Mouse (Mus musculus) hindbrain, embryonic 14.5 days (tissue): Measurements from ENCODE around the gene Eps8. TPM values are rescaled to one million over a fixed set of nuclear protein-coding genes. Genes with fewer than 3 reads are reported as not detected.
A peak's percentile ranks its signal among the peaks of the same experiment; 100 is the strongest.

Source experiments
- ATAC-seq: fragments of 200-750 bp; cut with Nextera tagmentation; 2 replicates; pipeline ENCODE4 v1.8.0; 2017; ENCODE audit warnings: moderate number of reproducible peaks, mild to moderate bottlenecking, moderate TSS enrichment, moderate library complexity; ENCODE audit not compliant: low FRiP score
- DNase-seq: peaks from one replicate; pipeline ENCODE4 v3.0.0-alpha.2; 2015; ENCODE audit warnings: low spot score
- H3K27ac ChIP-seq: fragments of 300-500 bp; sonication (generic); 2 replicates; pipeline ENCODE4 v1.5.1; 2014; ENCODE audit warnings: mild to moderate bottlenecking, moderate library complexity
- H3K27me3 ChIP-seq: fragments of 300-500 bp; sonication (generic); 2 replicates; pipeline ENCODE4 v1.6.1; 2014; ENCODE audit warnings: mild to moderate bottlenecking, low read length, mixed read lengths; ENCODE audit not compliant: control insufficient read depth, insufficient read depth
- H3K36me3 ChIP-seq: fragments of 300-500 bp; sonication (generic); replicated peaks from 2 replicates; pipeline ENCODE4 v1.6.1; 2014; ENCODE audit not compliant: control insufficient read depth, insufficient read depth
- H3K4me1 ChIP-seq: fragments of 300-500 bp; sonication (generic); replicated peaks from 2 replicates; pipeline ENCODE4 v1.6.1; 2014; ENCODE audit warnings: antibody characterized with exemption, low read length, mixed read lengths; ENCODE audit not compliant: control insufficient read depth, insufficient read depth
- H3K4me2 ChIP-seq: fragments of 300-500 bp; sonication (generic); replicated peaks from 2 replicates; pipeline ENCODE4 v1.6.1; 2014; ENCODE audit warnings: mild to moderate bottlenecking, moderate library complexity
- H3K4me3 ChIP-seq: fragments of 300-500 bp; sonication (generic); replicated peaks from 2 replicates; pipeline ENCODE4 v1.5.1; 2014; ENCODE audit warnings: mild to moderate bottlenecking, low read length
- H3K9ac ChIP-seq: fragments of 300-500 bp; sonication (generic); 2 replicates; pipeline ENCODE4 v1.6.1; 2014
- H3K9me3 ChIP-seq: fragments of 300-500 bp; sonication (generic); 2 replicates; pipeline ENCODE4 v1.6.1; 2016; ENCODE audit warnings: low read length; ENCODE audit not compliant: control insufficient read depth
- WGBS: fragments of 180-500 bp; shearing (Covaris S2); extraction: QIAGEN DNeasy Blood & Tissue Kit; methylation state at CpG from one replicate; pipeline ENCODE4 v1.1.7; 2014; 5-methylcytosine and 5-hydroxymethylcytosine counted together
- polyA plus RNA-seq: library from polyadenylated mRNA; unstranded; fragments of >200 nt; fragmentation: Nextera tagmentation; extraction: Ambion mirVana; gene quantifications from 2 replicates; pipeline ENCODE4 v1.2.1, GENCODE M21; 2014

Gene Eps8
- polyA plus RNA-seq, 1 experiment from 2014 or later, result 20.2 TPM

DNA sequence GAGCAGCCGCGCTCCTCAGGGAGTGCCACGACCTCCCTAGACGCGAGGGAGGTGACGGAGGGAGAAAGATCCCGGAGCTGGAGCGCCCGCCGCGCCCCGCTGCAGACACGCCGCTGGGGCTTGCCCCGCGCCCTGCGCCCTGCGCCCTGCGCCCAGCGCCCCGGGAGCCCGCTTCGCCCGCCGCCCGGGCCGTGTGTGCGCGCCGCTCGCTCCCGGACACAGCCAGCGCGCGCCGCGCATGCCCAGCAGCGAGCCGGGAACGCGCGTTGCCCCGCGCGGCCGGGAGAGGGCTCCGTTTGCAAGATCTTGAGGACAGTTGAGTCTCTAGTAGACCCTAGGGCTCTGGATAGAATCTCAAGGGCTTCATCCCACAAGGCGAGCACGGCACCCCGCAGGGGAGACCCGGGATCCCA is 5.6 kb downstream of the Eps8 start:
- Histone ChIP-seq H3K27me3 (peaks cover 13% of the 10 kb centered on the region), H3K36me3 (no peaks in the 10 kb centered on the region), H3K4me3 (peak overlapping the region; percentile 87), H3K4me2 (peak overlapping the region; percentile 88), H3K27ac (no peak overlapping the region), H3K4me1 (0 out of 2 replicates have a peak, but pooled peaks cover 8% of the 10 kb centered on the region), H3K9ac (peak overlapping the region; percentile 75), H3K9me3 (0 out of 2 replicates have a peak, but pooled peaks cover 3% of the 10 kb centered on the region)
- DNase-seq (peak; percentile 83), ATAC-seq (peak; percentile 91)
- 1% methylated on average over 44 of the region's 51 CpGs for WGBS

DNA sequence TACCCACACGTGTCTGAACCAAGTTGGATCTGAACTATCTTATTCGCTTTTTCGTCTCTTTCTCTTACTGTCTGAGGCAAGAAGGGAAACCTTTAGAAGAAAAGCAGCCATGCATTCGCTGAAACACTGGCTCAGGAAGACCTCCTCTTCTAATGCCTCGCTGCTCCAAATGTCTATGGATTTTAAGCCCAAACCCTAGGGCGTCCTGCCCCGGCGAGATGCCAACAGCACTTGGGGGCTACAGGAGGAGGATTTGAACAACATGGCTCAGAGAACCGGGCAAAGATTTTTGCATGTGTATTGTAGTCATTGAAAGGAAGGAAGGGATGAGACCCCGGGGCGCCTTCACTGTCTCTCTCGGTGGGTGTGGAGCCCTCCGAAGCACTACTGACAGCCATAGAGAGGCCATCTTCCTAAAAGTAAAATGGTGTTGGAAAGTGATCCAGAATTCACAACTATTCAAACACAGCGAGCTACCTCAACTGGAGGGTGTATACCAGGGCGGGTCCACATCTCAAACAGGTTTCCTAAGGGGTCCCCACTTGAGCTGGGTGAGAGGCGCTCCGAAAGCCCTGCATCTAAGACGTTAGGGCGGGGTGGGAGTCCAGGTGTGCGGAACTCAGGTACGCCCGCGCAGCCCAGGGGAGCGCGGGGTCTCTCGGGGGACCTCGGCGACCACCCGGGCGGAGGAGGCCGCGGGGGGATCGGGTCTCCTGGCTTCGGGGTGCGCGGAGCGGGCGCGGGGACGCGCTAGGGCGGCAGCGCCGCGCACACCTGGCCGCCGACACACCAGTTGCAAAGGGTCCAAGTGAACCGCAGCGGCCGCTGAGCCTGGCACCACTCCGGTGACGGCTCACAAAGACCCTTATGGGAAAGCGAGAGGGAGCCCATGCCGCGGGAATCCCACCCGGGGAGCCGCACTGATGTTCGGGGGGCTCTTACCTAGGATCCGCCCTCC is 6.3 kb downstream of the Eps8 start:
- WGBS, result under 1% methylated on average over 58 of the region's 59 CpGs
- H3K4me3 ChIP-seq, result peak overlapping the region; percentile 87
- no peaks in the 10 kb centered on the region for H3K36me3 ChIP-seq
- H3K4me2 ChIP-seq, result peak overlapping the region; percentile 88
- H3K9me3 ChIP-seq, result 0 out of 2 replicates have a peak, but pooled peaks cover 3% of the 10 kb centered on the region
- peak overlapping the region; percentile 75 for H3K9ac ChIP-seq
- DNase-seq, result no peak
- ATAC-seq, result peak; percentile 44
- 0 out of 2 replicates have a peak, but pooled peaks cover 8% of the 10 kb centered on the region for H3K4me1 ChIP-seq
- peaks cover 13% of the 10 kb centered on the region for H3K27me3 ChIP-seq
- H3K27ac ChIP-seq, result no peak overlapping the region

DNA sequence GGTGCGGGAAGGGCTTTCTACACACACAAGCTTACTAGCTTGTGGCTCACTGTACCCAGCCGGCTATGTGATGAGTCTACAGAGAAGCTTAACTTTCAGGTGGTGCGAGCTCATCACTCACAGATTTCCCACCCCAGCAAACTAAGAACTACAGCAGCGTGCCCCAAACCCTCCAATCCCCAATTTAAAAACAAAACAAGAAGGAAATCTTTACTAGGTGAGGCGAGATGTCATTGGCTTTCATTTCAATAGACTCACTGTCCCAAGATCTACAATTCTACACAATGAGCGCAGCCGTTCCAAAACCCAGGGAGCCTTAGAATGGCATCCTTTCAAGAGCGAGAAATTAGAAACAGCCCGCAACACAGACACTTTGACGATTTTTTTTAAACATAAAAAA is 7.0 kb downstream of the Eps8 start:
- DNase-seq, result no peak
- H3K4me2 ChIP-seq, result peak overlapping the region; percentile 88
- no peak for ATAC-seq
- no peak overlapping the region for H3K27ac ChIP-seq
- H3K4me3 ChIP-seq, result peak overlapping the region; percentile 87
- H3K36me3 ChIP-seq, result no peaks in the 10 kb centered on the region
- 13% methylated on average over 10 of the region's 10 CpGs for WGBS
- peaks cover 13% of the 10 kb centered on the region for H3K27me3 ChIP-seq
- 0 out of 2 replicates have a peak overlapping the region, but pooled peaks have one; percentile 75 for H3K9ac ChIP-seq
- H3K4me1 ChIP-seq, result 0 out of 2 replicates have a peak, but pooled peaks cover 8% of the 10 kb centered on the region
- H3K9me3 ChIP-seq, result 0 out of 2 replicates have a peak, but pooled peaks cover 3% of the 10 kb centered on the region

DNA sequence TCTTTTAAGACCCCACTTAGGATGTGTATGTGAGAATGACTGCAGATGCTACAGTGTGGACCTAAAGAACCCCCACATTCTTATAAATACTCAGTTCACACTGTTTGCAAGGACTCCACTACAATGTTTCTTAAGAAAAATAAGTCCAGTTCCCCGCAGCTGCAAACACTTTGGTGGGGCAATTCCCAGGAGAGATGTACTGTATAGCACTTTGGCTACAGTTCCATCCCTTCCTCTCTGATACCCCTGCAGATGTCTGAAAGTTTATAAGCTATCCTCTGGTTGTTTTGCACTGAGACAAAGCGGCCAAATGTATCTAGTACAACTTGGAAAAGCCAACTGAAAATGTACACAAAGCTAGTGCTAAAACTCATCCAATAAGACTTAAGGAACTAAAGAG is 8.0 kb downstream of the Eps8 start:
- H3K4me3 ChIP-seq, result no peak overlapping the region
- no peak overlapping the region for H3K4me2 ChIP-seq
- 85% methylated on average over 2 of the region's 2 CpGs for WGBS
- 0 out of 2 replicates have a peak, but pooled peaks cover 8% of the 10 kb centered on the region for H3K4me1 ChIP-seq
- no peak overlapping the region for H3K27ac ChIP-seq
- H3K9me3 ChIP-seq, result 0 out of 2 replicates have a peak, but pooled peaks cover 3% of the 10 kb centered on the region
- H3K27me3 ChIP-seq, result peaks cover 13% of the 10 kb centered on the region
- H3K9ac ChIP-seq, result no peak overlapping the region
- no peaks in the 10 kb centered on the region for H3K36me3 ChIP-seq
- DNase-seq (no peak), ATAC-seq (no peak)

DNA sequence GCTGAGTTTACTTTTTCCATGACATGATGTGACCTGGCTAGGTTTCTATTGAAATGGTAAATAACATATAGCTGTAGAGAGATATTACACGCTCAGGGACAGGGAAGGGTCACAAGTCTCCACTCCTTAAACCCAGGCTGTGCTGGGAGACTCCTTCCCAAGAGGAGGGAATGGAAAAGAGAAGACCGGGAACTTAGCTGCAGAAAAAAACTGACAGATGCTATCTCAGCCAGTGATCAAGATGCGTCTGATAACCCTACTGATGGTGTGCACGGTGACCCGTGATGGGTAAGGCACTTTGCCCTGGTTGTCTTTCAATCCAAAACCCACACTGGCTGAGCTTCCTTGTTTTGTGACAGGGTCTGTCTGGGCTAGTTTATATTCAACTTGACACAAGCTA is 9.8 kb downstream of the Eps8 start:
- ATAC-seq, result no peak
- no peaks in the 10 kb centered on the region for H3K36me3 ChIP-seq
- H3K9me3 ChIP-seq, result no peaks in the 10 kb centered on the region
- no peak overlapping the region for H3K27ac ChIP-seq
- H3K4me3 ChIP-seq, result no peak overlapping the region
- WGBS, result 76% methylated on average over 5 of the region's 5 CpGs
- no peak overlapping the region for H3K9ac ChIP-seq
- 0 out of 2 replicates have a peak, but pooled peaks cover 8% of the 10 kb centered on the region for H3K4me1 ChIP-seq
- H3K4me2 ChIP-seq, result no peak overlapping the region
- no peak for DNase-seq
- H3K27me3 ChIP-seq, result peaks cover 13% of the 10 kb centered on the region

DNA sequence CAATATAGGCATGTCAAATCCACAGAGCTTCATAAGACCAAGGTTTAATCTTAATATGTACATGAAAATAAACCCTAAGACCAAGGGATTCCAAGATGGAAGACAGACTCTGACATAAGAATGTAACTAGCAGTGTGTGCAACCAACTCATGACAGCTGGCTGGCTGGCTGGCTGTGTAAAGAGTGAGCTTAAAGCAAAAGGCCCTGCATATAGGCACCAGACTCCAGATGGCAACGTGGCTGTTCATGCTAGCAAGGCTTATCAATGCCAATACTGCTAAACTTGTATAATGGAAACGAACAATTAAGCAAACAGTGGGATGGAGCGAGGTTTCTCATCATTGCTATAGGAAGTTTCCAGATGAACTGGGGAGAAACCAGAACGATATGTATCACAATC is 10.9 kb downstream of the Eps8 start:
- Histone ChIP-seq H3K27ac (no peak overlapping the region), H3K9me3 (no peaks in the 10 kb centered on the region), H3K27me3 (peaks cover 13% of the 10 kb centered on the region), H3K4me2 (no peak overlapping the region), H3K4me1 (0 out of 2 replicates have a peak, but pooled peaks cover 8% of the 10 kb centered on the region), H3K9ac (no peak overlapping the region), H3K4me3 (no peak overlapping the region), H3K36me3 (no peaks in the 10 kb centered on the region)
- ATAC-seq (no peak), DNase-seq (no peak)
- WGBS, result 72% methylated on average over 4 of the region's 4 CpGs

DNA sequence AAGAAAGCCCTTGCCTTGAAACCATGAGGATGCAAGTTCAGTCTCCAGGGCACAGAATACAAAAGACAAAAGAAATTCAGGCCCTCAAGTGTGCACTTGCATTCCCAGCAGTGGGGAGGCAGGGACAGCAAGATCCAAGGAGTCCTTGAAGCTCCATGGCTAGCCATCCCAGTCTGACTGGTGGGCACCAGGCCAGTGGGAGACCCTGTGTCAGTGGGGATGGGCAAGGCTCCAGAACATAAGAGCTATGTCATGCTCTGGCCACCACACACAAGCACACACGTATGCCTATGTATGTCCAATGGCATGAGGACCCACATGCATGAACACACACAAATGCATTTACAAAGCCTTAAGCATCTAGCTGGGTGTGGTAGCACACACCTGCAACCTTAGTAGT is 13.0 kb downstream of the Eps8 start:
- Histone ChIP-seq H3K4me1 (no peaks in the 10 kb centered on the region), H3K27ac (no peak overlapping the region), H3K9ac (no peak overlapping the region), H3K4me3 (no peak overlapping the region), H3K9me3 (no peaks in the 10 kb centered on the region), H3K36me3 (no peaks in the 10 kb centered on the region), H3K4me2 (no peak overlapping the region), H3K27me3 (peaks cover 4% of the 10 kb centered on the region; the same call in 1 of the 2 replicates)
- 86% methylated on average over 1 of the region's 1 CpGs for WGBS
- ATAC-seq, result no peak
- DNase-seq, result no peak

DNA sequence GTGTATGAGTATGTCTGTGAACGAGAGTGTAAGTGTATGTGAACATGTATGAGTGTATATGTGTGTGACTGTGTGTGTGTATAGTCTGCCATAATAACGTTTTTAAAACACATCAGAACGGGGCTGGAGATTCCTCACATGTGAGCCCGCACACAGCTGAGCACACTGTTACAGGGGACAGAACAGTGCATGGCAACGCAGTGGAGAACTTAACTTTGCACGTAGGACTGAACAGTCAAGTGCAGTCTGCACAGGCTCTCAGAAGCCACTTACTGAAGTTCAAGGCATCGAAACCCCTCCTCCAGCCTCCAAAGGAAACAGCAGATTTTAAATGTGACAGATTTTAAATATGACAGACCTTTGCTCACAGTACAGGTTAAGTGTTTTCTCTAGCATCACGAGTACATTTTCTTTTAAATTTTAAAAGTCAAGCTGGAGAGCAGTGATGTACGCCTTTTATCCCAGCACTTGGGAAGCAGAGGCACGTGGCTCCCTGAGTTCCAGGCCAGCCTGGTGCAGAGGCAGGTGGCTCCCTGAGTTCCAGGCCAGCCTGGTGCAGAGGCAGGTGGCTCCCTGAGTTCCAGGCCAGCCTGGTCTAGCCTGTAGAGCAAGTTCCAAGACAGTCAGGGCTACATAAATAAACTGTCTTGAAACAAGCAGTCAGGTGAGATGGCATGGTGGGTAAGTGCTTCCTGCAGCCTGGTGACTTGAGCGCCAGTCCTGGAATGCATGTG is 15.7 kb downstream of the Eps8 start:
- Histone ChIP-seq H3K9me3 (no peaks in the 10 kb centered on the region), H3K9ac (no peak overlapping the region), H3K27me3 (no peaks in the 10 kb centered on the region), H3K4me1 (no peaks in the 10 kb centered on the region), H3K4me3 (no peak overlapping the region), H3K4me2 (no peak overlapping the region), H3K36me3 (no peaks in the 10 kb centered on the region), H3K27ac (no peak overlapping the region)
- ATAC-seq (no peak), DNase-seq (no peak)
- 88% methylated on average over 11 of the region's 11 CpGs for WGBS

DNA sequence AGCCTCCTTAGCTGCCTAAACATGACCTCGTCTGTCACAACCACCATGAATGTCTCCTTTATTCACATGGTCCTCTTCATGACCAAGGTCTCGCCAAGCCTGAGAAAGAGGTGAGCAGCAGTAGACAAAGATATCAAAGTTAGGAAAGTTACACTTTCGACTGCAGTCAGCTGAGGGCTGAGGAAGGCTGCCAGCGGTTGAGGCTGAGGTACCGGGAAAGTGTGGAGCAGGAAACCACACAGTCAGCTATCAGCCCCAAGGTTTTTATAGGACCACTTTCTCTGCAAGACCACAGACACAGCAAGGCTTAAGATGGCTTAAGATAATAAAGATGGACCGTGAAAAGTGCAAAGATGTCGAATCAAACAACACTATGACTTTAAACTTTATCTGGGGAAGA is 17.2 kb downstream of the Eps8 start:
- whole genome bisulfite sequencing, result 74% methylated on average over 7 of the region's 7 CpGs
- Histone ChIP-seq H3K27ac (no peak overlapping the region), H3K4me3 (no peak overlapping the region), H3K9me3 (no peaks in the 10 kb centered on the region), H3K4me1 (no peaks in the 10 kb centered on the region), H3K36me3 (no peaks in the 10 kb centered on the region), H3K27me3 (no peaks in the 10 kb centered on the region), H3K4me2 (no peak overlapping the region), H3K9ac (no peak overlapping the region)
- ATAC-seq (no peak), DNase-seq (no peak)
